ENCODE assay signal across 18 mouse cellular contexts in the genomic region with DNA sequence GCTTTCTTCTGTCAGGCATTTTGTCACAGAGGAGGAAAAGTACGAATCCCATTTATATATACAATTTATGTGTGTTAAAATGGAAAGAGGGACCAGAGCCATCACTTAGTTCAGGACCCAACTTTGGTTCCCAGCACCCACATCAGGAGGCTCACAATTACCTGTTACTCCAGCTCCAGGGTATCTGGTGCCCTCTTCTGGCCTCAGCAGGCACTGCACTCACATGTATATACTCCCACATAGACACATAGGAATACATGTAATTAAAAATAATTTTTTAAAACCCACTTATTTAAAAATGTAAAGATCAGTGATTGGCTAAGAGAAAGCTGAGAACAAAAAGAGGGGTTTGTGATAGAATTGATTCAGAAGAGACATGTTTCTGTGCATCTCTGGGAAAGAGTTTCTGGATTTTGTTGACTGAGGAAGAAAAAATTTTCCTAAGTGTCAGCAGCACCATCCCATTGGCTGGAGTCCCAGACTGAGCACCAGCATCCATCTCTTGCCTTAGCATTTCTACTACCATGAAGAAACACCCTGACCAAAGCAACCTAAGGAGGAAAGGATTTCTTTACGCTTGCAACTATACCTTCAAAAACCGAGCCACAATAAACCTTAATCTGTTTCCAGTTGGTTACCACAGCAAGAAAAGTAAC.
DNase-seq lines count a peak whose midpoint lies in the region; TF ChIP-seq lines count a peak whose summit lies in the region.
"Had no signal": no experiment of that assay in that cellular context is flagged by ENCODE, and none has a peak within 500 bp of the region (broad histone marks: within the 10 kb centered on the region; RNA-seq: fewer than 3 reads in every experiment).

No protein-coding gene starts in this region.

- 62% methylated on average over 3 of the region's 3 CpGs for WGBS in heart, adult 2 months

- no peak for TF ChIP-seq POLR2A in heart, adult 2 months (IDR thresholded peaks at IDR 0.05; ENCODE audit: insufficient read depth, low read depth, low read length)
- no peak for TF ChIP-seq POLR2A in ES-Bruce4 (IDR thresholded peaks at IDR 0.05; ENCODE audit: insufficient read depth, low read length)

- no peak for DNase-seq in heart, adult 2 months
- DNase-seq in heart, postnatal 14 days: no peak
- no peak for DNase-seq in left cerebral cortex, adult 2 months (ENCODE audit: extremely low spot score in 1 of 2, low spot score in 2 of 2)
- DNase-seq in left cerebral cortex, postnatal 14 days (ENCODE audit: low spot score in 2 of 2): no peak
- DNase-seq in ZHBTc4 (ENCODE audit: low read depth, low spot score): peak; percentile 35
- no peak for DNase-seq in B cell, adult 2 months
- DNase-seq in neural tube, embryonic 10.5 days (ENCODE audit: extremely low spot score, low spot score): no peak
- DNase-seq: adrenal gland, postnatal 25 days; cerebellum, adult 18-20 months; kidney, adult 2 months; kidney, postnatal 36 days; lung, adult 18-20 months; lung, postnatal 36 days; retina, postnatal 1 day; thymus, postnatal 14 days had no signal

- no peak overlapping the region for H3K27ac ChIP-seq in heart, adult 2 months
- H3K27ac ChIP-seq in left cerebral cortex, adult 2 months: no peak overlapping the region
- no peak overlapping the region for H3K27ac ChIP-seq in ES-Bruce4 (ENCODE audit: insufficient read depth, low read length)
- H3K27ac ChIP-seq: embryonic facial prominence, embryonic 12.5 days; hindbrain, embryonic 10.5 days had no signal

- TF ChIP-seq EP300 in heart, adult 2 months (IDR thresholded peaks at IDR 0.05; ENCODE audit: insufficient read depth, low read depth, low read length): no peak
- TF ChIP-seq EP300 in ES-Bruce4 (IDR thresholded peaks at IDR 0.05; ENCODE audit: insufficient read depth, low read depth, low read length): no peak

- no peak overlapping the region for H3K9ac ChIP-seq in heart, adult 2 months (ENCODE audit: low read depth, low read length)
- no peak overlapping the region for H3K9ac ChIP-seq in ES-Bruce4 (ENCODE audit: low read depth, poor library complexity, severe bottlenecking)
- H3K9ac ChIP-seq: embryonic facial prominence, embryonic 12.5 days had no signal

- intact Hi-C loops in heart, adult 2 months (cut with DNase I): no loop called here
- intact Hi-C loops in heart, postnatal 14 days (cut with DNase I): no loop called here
- intact Hi-C loops in left cerebral cortex, adult 2 months (cut with DNase I): no loop called here
- intact Hi-C loops in left cerebral cortex, postnatal 14 days (cut with DNase I): no loop called here

- no peaks in the 10 kb centered on the region for H3K27me3 ChIP-seq in heart, adult 2 months (ENCODE audit: control insufficient read depth, insufficient read depth, low read length)
- H3K27me3 ChIP-seq in ES-Bruce4 (ENCODE audit: control insufficient read depth, insufficient read depth, low read length, poor library complexity, severe bottlenecking): no peaks in the 10 kb centered on the region
- H3K27me3 ChIP-seq: embryonic facial prominence, embryonic 12.5 days had no signal

- no peaks in the 10 kb centered on the region for H3K79me2 ChIP-seq in heart, adult 2 months (replicated peaks; ENCODE audit: control insufficient read depth, insufficient read depth, low read length)

- 0 out of 2 replicates have a peak, but pooled peaks have one; percentile 18 for TF ChIP-seq CTCF in heart, adult 2 months (IDR thresholded peaks at IDR 0.05)
- TF ChIP-seq CTCF in left cerebral cortex, adult 2 months (IDR thresholded peaks at IDR 0.05): peak; percentile 19
- peak; percentile 14 for TF ChIP-seq CTCF in ES-Bruce4 (IDR thresholded peaks at IDR 0.05; ENCODE audit: low read depth, low read length)

- no peaks in the 10 kb centered on the region for H3K36me3 ChIP-seq in heart, adult 2 months (ENCODE audit: control insufficient read depth, insufficient read depth, low read length)
- no peaks in the 10 kb centered on the region for H3K36me3 ChIP-seq in ES-Bruce4 (ENCODE audit: control insufficient read depth, insufficient read depth, low read length, poor library complexity, severe bottlenecking)
- H3K36me3 ChIP-seq: embryonic facial prominence, embryonic 12.5 days; hindbrain, embryonic 10.5 days had no signal

- peaks cover 6% of the 10 kb centered on the region; the same call in 1 of the 2 replicates for H3K9me3 ChIP-seq in ES-Bruce4 (replicated peaks; ENCODE audit: control insufficient read depth, insufficient read depth, low read length, poor library complexity, severe bottlenecking)
- H3K9me3 ChIP-seq: embryonic facial prominence, embryonic 12.5 days had no signal

- no peak overlapping the region for H3K4me3 ChIP-seq in heart, adult 2 months
- H3K4me3 ChIP-seq in left cerebral cortex, adult 2 months: no peak overlapping the region
- H3K4me3 ChIP-seq in ES-Bruce4 (ENCODE audit: low read depth, low read length): no peak overlapping the region
- H3K4me3 ChIP-seq: embryonic facial prominence, embryonic 12.5 days; hindbrain, embryonic 10.5 days had no signal

- H3K4me1 ChIP-seq in heart, adult 2 months (ENCODE audit: control insufficient read depth, insufficient read depth, low read length): no peaks in the 10 kb centered on the region; the same call in 1 of the 2 replicates
- peaks cover 3% of the 10 kb centered on the region for H3K4me1 ChIP-seq in ES-Bruce4 (ENCODE audit: control insufficient read depth, insufficient read depth, low read length)
